Comparison of ENCODE assay signal across 9 mouse cellular contexts in genomic region chr13:48668976-48669534, GRCm38 (mm10). TPM values are rescaled to one million over a fixed set of nuclear protein-coding genes. Genes with fewer than 3 reads are reported as not detected.
DNase-seq lines count a peak whose midpoint lies in the region; ATAC-seq and TF ChIP-seq lines count a peak whose summit lies in the region.
"Had no signal": no experiment of that assay in that cellular context is flagged by ENCODE, and none has a peak within 500 bp of the region (broad histone marks: within the 10 kb centered on the region; RNA-seq: fewer than 3 reads in every experiment).

No protein-coding gene starts in this region.

- under 1% methylated on average over 34 of the region's 34 CpGs for WGBS in heart, embryonic 10.5 days
- WGBS in midbrain, embryonic 11.5 days: under 1% methylated on average over 34 of the region's 34 CpGs

- ATAC-seq in midbrain, embryonic 11.5 days (ENCODE audit: low FRiP score): no peak
- no peak for ATAC-seq in CD4-positive, CD25-positive, alpha-beta regulatory T cell, adult 4 months

- TF ChIP-seq CTCF in brain, embryonic 14.5 days (IDR thresholded peaks at IDR 0.05; ENCODE audit: borderline replicate concordance, extremely low read depth, insufficient read depth, insufficient read length): no peak

- no peaks in the 10 kb centered on the region for H3K9me3 ChIP-seq in heart, embryonic 10.5 days
- H3K9me3 ChIP-seq in midbrain, embryonic 11.5 days (ENCODE audit: control insufficient read depth, low read length): no peaks in the 10 kb centered on the region

- H3K27ac ChIP-seq in heart, embryonic 10.5 days: peak overlapping the region; percentile 26
- H3K27ac ChIP-seq in midbrain, embryonic 11.5 days (ENCODE audit: low read depth, low read length): no peak overlapping the region

- peaks cover 40% of the 10 kb centered on the region for H3K4me1 ChIP-seq in heart, embryonic 10.5 days
- H3K4me1 ChIP-seq in midbrain, embryonic 11.5 days (ENCODE audit: control insufficient read depth, insufficient read depth, low read length): peaks cover 9% of the 10 kb centered on the region

- peaks cover 100% of the 10 kb centered on the region for H3K27me3 ChIP-seq in heart, embryonic 10.5 days (ENCODE audit: insufficient read depth, poor library complexity, severe bottlenecking)
- peaks cover 89% of the 10 kb centered on the region for H3K27me3 ChIP-seq in midbrain, embryonic 11.5 days (ENCODE audit: control insufficient read depth, insufficient read depth, low read length)

- no peak for DNase-seq in heart, embryonic 10.5 days (ENCODE audit: low spot score)
- no peak for DNase-seq in heart, postnatal 14 days
- peak; percentile 37 for DNase-seq in brain, embryonic 14.5 days (ENCODE audit: low read depth)
- DNase-seq in heart, postnatal 4 days: peak; percentile 23
- DNase-seq in midbrain, embryonic 11.5 days (ENCODE audit: low spot score, missing footprints): peak; percentile 95
- no peak for DNase-seq in left cerebral cortex, adult 9 months (ENCODE audit: low spot score in 2 of 2)
- no peak for DNase-seq in cerebellum, adult 8-10 months

- H3K9ac ChIP-seq in midbrain, embryonic 11.5 days (ENCODE audit: low read length): no peak overlapping the region

- peak overlapping the region; percentile 55 for H3K4me3 ChIP-seq in heart, embryonic 10.5 days
- peak overlapping the region; percentile 7; the same call in 1 of the 2 replicates for H3K4me3 ChIP-seq in midbrain, embryonic 11.5 days (ENCODE audit: low read depth, low read length)

- intact Hi-C loops in heart, postnatal 14 days (cut with DNase I): no loop called here

- no peaks in the 10 kb centered on the region for H3K36me3 ChIP-seq in heart, embryonic 10.5 days
- no peaks in the 10 kb centered on the region for H3K36me3 ChIP-seq in midbrain, embryonic 11.5 days (ENCODE audit: control insufficient read depth, insufficient read depth, low read length)

- no peak for TF ChIP-seq POLR2A in brain, embryonic 14.5 days (IDR thresholded peaks at IDR 0.05; ENCODE audit: borderline replicate concordance, extremely low read depth, insufficient read depth, insufficient read length, poor library complexity, severe bottlenecking)

- peak overlapping the region; percentile 29; the same call in 1 of the 2 replicates for H3K4me2 ChIP-seq in midbrain, embryonic 11.5 days

RNA-seq across cellular contexts. Expression of gene Barx1, which starts 6.3 kb away (rescaled TPM):
- 2.6 and 11.7 TPM in 2 replicates for polyA plus RNA-seq in heart, embryonic 10.5 days (2016; fragmentation: Nextera tagmentation; extraction: Ambion mirVana)
- total RNA-seq in heart, postnatal 14 days (2021): not detected
- polyA plus RNA-seq in brain, embryonic 14.5 days (2012; rRNA removed): 0.15 and 0.38 TPM in 2 replicates
- not detected for total RNA-seq in heart, postnatal 4 days (2021)
- 0.19 and 0.46 TPM in 2 replicates for polyA plus RNA-seq in midbrain, embryonic 11.5 days (2014; fragmentation: Nextera tagmentation; extraction: Ambion mirVana)
- polyA plus RNA-seq in CD4-positive, CD25-positive, alpha-beta regulatory T cell, adult 4 months (2017; shearing (Covaris generic)): not detected
- polyA plus RNA-seq: cortical plate, adult 2 months had no signal

RNA-seq across cellular contexts. Expression of gene Ptpdc1, which starts 43.6 kb away (rescaled TPM):
- 5.1 and 7.0 TPM in 2 replicates for polyA plus RNA-seq in heart, embryonic 10.5 days (2016; fragmentation: Nextera tagmentation; extraction: Ambion mirVana)
- 1 to 10 TPM; 5.7 to 6.3 TPM for total RNA-seq in heart, postnatal 14 days (2021)
- polyA plus RNA-seq in brain, embryonic 14.5 days (2012; rRNA removed): 10.4 and 19.6 TPM in 2 replicates
- 1 to 10 TPM; 8.2 to 8.9 TPM for total RNA-seq in heart, postnatal 4 days (2021)
- polyA plus RNA-seq in midbrain, embryonic 11.5 days (2014; fragmentation: Nextera tagmentation; extraction: Ambion mirVana): 17.2 and 17.8 TPM in 2 replicates
- 1 to 10 TPM in 1 of 2 experiments, under 1 TPM in 1; 0.79 to 1.6 TPM for polyA plus RNA-seq in CD4-positive, CD25-positive, alpha-beta regulatory T cell, adult 4 months (2017; shearing (Covaris generic))

Comparison
In these comparisons a context has a peak if more than half of its experiments do, and no peak if none do; other contexts are left out.
1. DNase-seq: peak in brain, embryonic 14.5 days (single experiment), heart, postnatal 4 days (single experiment) and midbrain, embryonic 11.5 days (single experiment); none in heart, embryonic 10.5 days (single experiment), heart, postnatal 14 days (0 of 2), left cerebral cortex, adult 9 months (0 of 2) and cerebellum, adult 8-10 months (single experiment).